Mouse (Mus musculus) hindbrain, embryonic 11.5 days (tissue): ENCODE measurements around the gene Gm45713. TPM values are rescaled to one million over a fixed set of nuclear protein-coding genes. Genes with fewer than 3 reads are reported as not detected.
"Not testable (repeated sequence)": the region's sequence is repeated elsewhere in the genome, so short reads cannot be mapped to it uniquely, and the experiment has no call there.

ENCODE experiments used
- ATAC-seq: fragments of 200-750 bp; cut with Nextera tagmentation; 2 replicates; pipeline ENCODE4 v1.8.0; 2017; ENCODE audit warnings: mild to moderate bottlenecking, moderate TSS enrichment, moderate library complexity; ENCODE audit not compliant: low FRiP score
- DNase-seq: peaks from one replicate; pipeline ENCODE4 v3.0.0-alpha.2; 2015; ENCODE audit warnings: low spot score
- H3K27ac ChIP-seq: fragments of 300-500 bp; sonication (generic); 2 replicates; pipeline ENCODE4 v1.5.1; 2014; ENCODE audit warnings: mild to moderate bottlenecking, low read depth, low read length
- H3K27me3 ChIP-seq: fragments of 300-500 bp; sonication (generic); 2 replicates; pipeline ENCODE4 v1.6.1; 2014; ENCODE audit warnings: mild to moderate bottlenecking, low read length, moderate library complexity, mixed read lengths; ENCODE audit not compliant: control insufficient read depth, insufficient read depth
- H3K36me3 ChIP-seq: fragments of 300-500 bp; sonication (generic); 2 replicates; pipeline ENCODE4 v1.6.1; 2014; ENCODE audit warnings: mild to moderate bottlenecking, low read length, moderate library complexity, mixed read lengths; ENCODE audit not compliant: control insufficient read depth, insufficient read depth
- H3K4me1 ChIP-seq: fragments of 300-500 bp; sonication (generic); replicated peaks from 2 replicates; pipeline ENCODE4 v1.6.1; 2014; ENCODE audit warnings: low read length, mixed read lengths; ENCODE audit not compliant: control insufficient read depth, insufficient read depth
- H3K4me2 ChIP-seq: fragments of 300-500 bp; sonication (generic); replicated peaks from 2 replicates; pipeline ENCODE4 v1.6.1; 2014; ENCODE audit warnings: mild to moderate bottlenecking, low read depth, low read length
- H3K4me3 ChIP-seq: fragments of 300-500 bp; sonication (generic); 2 replicates; pipeline ENCODE4 v1.5.1; 2014; ENCODE audit warnings: low read depth, low read length
- H3K9ac ChIP-seq: fragments of 300-500 bp; sonication (generic); 2 replicates; pipeline ENCODE4 v1.6.1; 2014; ENCODE audit warnings: low read depth, low read length
- H3K9me3 ChIP-seq: fragments of 300-500 bp; sonication (generic); 2 replicates; pipeline ENCODE4 v1.6.1; 2016; ENCODE audit warnings: low read length; ENCODE audit not compliant: control insufficient read depth
- WGBS: fragments of 180-500 bp; shearing (Covaris S2); extraction: QIAGEN DNeasy Blood & Tissue Kit; methylation state at CpG from one replicate; pipeline ENCODE4 v1.1.7; 2014; 5-methylcytosine and 5-hydroxymethylcytosine counted together
- polyA plus RNA-seq: library from polyadenylated mRNA; unstranded; fragments of >200 nt; fragmentation: Nextera tagmentation; extraction: Ambion mirVana; gene quantifications from 2 replicates; pipeline ENCODE4 v1.2.1, GENCODE M21; 2014

Gm45713 gene
- polyA plus RNA-seq, 1 experiment from 2014 or later, result not detected

GRCm38 (mm10) chr7:45095965-45096364, 40.1 kb downstream of the Gm45713 start:
- H3K4me2 ChIP-seq, H3K27ac ChIP-seq, H3K4me3 ChIP-seq, H3K9ac ChIP-seq, DNase-seq, H3K4me1 ChIP-seq, H3K9me3 ChIP-seq, H3K36me3 ChIP-seq, H3K27me3 ChIP-seq, ATAC-seq: not testable (repeated sequence)
- WGBS, result 93% methylated on average over 14 of the region's 14 CpGs

- Histone ChIP-seq H3K9ac (no peak overlapping the region), H3K36me3 (no peaks in the 10 kb centered on the region), H3K4me1 (no peaks in the 10 kb centered on the region), H3K27ac (no peak overlapping the region), H3K4me3 (no peak overlapping the region), H3K27me3 (no peaks in the 10 kb centered on the region), H3K9me3 (no peaks in the 10 kb centered on the region), H3K4me2 (no peak overlapping the region)
- WGBS, result 79% methylated on average over 6 of the region's 6 CpGs
- DNase-seq, result no peak
- ATAC-seq, result no peak
Observed at GRCm38 (mm10) chr7:45095367-45095766, 40.7 kb downstream of the Gm45713 start.

GRCm38 (mm10) chr7:45094121-45094520, 41.9 kb downstream of the Gm45713 start:
- H3K27me3 ChIP-seq, result no peaks in the 10 kb centered on the region
- no peak overlapping the region for H3K4me2 ChIP-seq
- ATAC-seq, result no peak
- H3K9me3 ChIP-seq, result no peaks in the 10 kb centered on the region
- no peak overlapping the region for H3K27ac ChIP-seq
- 38% methylated on average over 7 of the region's 7 CpGs for WGBS
- H3K36me3 ChIP-seq, result no peaks in the 10 kb centered on the region
- no peak overlapping the region for H3K9ac ChIP-seq
- H3K4me1 ChIP-seq, result no peaks in the 10 kb centered on the region
- no peak for DNase-seq
- H3K4me3 ChIP-seq, result no peak overlapping the region

- H3K9me3 ChIP-seq, result no peaks in the 10 kb centered on the region
- H3K4me1 ChIP-seq, result no peaks in the 10 kb centered on the region
- DNase-seq (peak; percentile 39), ATAC-seq (no peak)
- H3K36me3 ChIP-seq, result no peaks in the 10 kb centered on the region
- H3K4me2 ChIP-seq, result no peak overlapping the region
- 33% methylated on average over 18 of the region's 18 CpGs for WGBS
- H3K9ac ChIP-seq, result no peak overlapping the region
- H3K27ac ChIP-seq, result no peak overlapping the region
- no peaks in the 10 kb centered on the region for H3K27me3 ChIP-seq
- H3K4me3 ChIP-seq, result no peak overlapping the region
Observed at GRCm38 (mm10) chr7:45093516-45093905, 42.5 kb downstream of the Gm45713 start.

- WGBS, result 59% methylated on average over 12 of the region's 12 CpGs
Observed at GRCm38 (mm10) chr7:45092828-45093515, 43.1 kb downstream of the Gm45713 start.

GRCm38 (mm10) chr7:45092048-45092447, 44.0 kb downstream of the Gm45713 start, which contains the start of gene Rcn3:
Gene Rcn3 (minus strand): TSS chr7:45092221.
- no peak within 1 kb of the TSS for H3K27ac ChIP-seq
- H3K9me3 ChIP-seq, result no peaks in the 10 kb centered on the region
- ATAC-seq (peak; percentile 93), DNase-seq (peak; percentile 92)
- peak within 1 kb of the TSS; percentile 57 for H3K4me2 ChIP-seq
- H3K27me3 ChIP-seq, result no peaks in the 10 kb centered on the region
- peak within 1 kb of the TSS; percentile 43 for H3K4me3 ChIP-seq
- WGBS, result 0% methylated on average over 16 of the region's 16 CpGs
- H3K4me1 ChIP-seq, result no peaks in the 10 kb centered on the region
- peak within 1 kb of the TSS; percentile 53 for H3K9ac ChIP-seq
- H3K36me3 ChIP-seq, result no peaks in the 10 kb centered on the region

More at GRCm38 (mm10) chr7:45092828-45093515, 43.1 kb downstream of the Gm45713 start:
- H3K36me3 ChIP-seq, result no peaks in the 10 kb centered on the region
- no peak overlapping the region for H3K27ac ChIP-seq
- H3K9me3 ChIP-seq, result no peaks in the 10 kb centered on the region
- DNase-seq (no peak), ATAC-seq (no peak)
- H3K4me3 ChIP-seq, result no peak overlapping the region
- no peaks in the 10 kb centered on the region for H3K4me1 ChIP-seq
- H3K27me3 ChIP-seq, result no peaks in the 10 kb centered on the region
- no peak overlapping the region for H3K4me2 ChIP-seq
- no peak overlapping the region for H3K9ac ChIP-seq

- ATAC-seq, result peak; percentile 31; the same call in 1 of the 2 replicates
- 15% methylated on average over 35 of the region's 35 CpGs for WGBS
- Histone ChIP-seq H3K27me3 (no peaks in the 10 kb centered on the region), H3K9me3 (no peaks in the 10 kb centered on the region), H3K9ac (peak overlapping the region; percentile 53), H3K4me3 (peak overlapping the region; percentile 43), H3K27ac (no peak overlapping the region), H3K4me2 (peak overlapping the region; percentile 57), H3K4me1 (no peaks in the 10 kb centered on the region), H3K36me3 (peaks cover 5% of the 10 kb centered on the region; the same call in 1 of the 2 replicates)
- peak; percentile 47 for DNase-seq
Observed at GRCm38 (mm10) chr7:45091001-45091990, 44.7 kb downstream of the Gm45713 start.

GRCm38 (mm10) chr7:45090251-45090977, 45.6 kb downstream of the Gm45713 start:
- Histone ChIP-seq H3K4me1 (no peaks in the 10 kb centered on the region), H3K27ac (no peak overlapping the region), H3K9ac (no peak overlapping the region), H3K4me2 (no peak overlapping the region), H3K27me3 (no peaks in the 10 kb centered on the region), H3K4me3 (no peak overlapping the region), H3K36me3 (peaks cover 7% of the 10 kb centered on the region; the same call in 1 of the 2 replicates), H3K9me3 (no peaks in the 10 kb centered on the region)
- ATAC-seq, result no peak
- DNase-seq, result no peak
- WGBS, result 83% methylated on average over 13 of the region's 13 CpGs
